Mouse (Mus musculus) spleen, adult 12 weeks (tissue): ENCODE data around the gene Gm20388.

ENCODE experiments used
- DNase-seq: peaks from one replicate; pipeline ENCODE4 v3.0.0; 2022; ENCODE audit warnings: low spot score

Gene Gm20388

GRCm38 (mm10) chr8:122199191-122199590 lies 2288.6 kb downstream of the Gm20388 start:
- no peak for DNase-seq

DNA sequence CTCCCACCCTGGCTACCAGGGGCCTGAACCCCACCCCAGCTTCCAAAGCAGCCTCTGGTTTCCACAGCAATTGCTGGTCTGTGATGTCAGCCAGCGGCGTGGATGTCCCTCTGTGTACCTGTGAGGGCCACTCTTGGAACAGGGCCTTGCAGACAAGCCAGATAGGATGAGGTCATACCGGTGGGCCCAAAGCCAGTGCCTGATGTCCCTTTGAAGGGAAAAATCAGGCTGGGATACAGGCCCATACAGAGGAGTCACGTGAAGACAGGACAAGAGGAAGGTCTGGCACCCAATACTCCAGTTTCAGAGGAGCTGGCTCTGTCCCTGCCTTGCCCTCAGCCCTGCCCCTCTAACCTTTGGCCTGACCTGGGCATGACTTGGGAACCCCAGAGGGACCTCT lies 2289.2 kb downstream of the Gm20388 start:
- no peak for DNase-seq

DNA sequence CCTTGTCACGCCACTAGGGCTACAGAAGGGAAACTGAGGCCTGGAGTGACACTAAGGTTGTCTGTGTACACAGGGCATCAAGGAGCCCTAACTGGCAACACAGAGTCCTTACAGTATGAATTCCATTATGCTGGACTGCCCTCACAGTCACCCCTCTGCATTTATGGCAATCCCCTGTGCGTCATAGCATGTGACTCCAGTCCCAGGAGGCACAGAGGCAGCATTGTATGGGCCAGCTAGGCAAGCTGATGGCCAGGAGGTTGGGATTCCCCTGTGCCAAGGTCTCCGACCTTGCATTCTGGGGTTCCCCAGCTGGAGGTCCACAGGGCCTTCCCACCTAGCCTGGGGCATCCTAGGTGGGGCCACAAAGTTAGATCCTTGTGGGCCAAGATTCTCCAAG lies 2300.9 kb downstream of the Gm20388 start:
- DNase-seq, result no peak

DNA sequence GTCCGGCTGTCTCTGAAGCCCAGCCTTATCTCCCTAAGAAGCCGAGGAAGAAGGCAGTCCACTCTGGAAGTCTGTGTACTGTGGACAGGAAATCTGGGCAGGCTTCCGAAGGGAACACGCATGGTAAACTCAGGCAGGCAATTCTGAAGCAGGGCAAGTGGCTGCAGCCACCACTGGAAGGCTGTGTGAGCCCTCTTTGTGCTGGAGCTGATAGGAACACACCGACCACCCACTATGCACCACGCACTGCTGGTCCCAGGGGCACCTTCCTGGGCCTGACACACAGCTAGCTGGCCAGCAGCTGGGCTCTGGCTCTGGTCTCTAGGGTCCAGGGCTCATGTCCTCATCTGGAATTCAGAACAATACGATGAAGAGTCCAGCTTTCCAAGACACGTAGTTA lies 2305.0 kb downstream of the Gm20388 start:
- DNase-seq, result no peak

GRCm38 (mm10) chr8:122216433-122216832 lies 2305.8 kb downstream of the Gm20388 start:
- DNase-seq, result no peak

DNA sequence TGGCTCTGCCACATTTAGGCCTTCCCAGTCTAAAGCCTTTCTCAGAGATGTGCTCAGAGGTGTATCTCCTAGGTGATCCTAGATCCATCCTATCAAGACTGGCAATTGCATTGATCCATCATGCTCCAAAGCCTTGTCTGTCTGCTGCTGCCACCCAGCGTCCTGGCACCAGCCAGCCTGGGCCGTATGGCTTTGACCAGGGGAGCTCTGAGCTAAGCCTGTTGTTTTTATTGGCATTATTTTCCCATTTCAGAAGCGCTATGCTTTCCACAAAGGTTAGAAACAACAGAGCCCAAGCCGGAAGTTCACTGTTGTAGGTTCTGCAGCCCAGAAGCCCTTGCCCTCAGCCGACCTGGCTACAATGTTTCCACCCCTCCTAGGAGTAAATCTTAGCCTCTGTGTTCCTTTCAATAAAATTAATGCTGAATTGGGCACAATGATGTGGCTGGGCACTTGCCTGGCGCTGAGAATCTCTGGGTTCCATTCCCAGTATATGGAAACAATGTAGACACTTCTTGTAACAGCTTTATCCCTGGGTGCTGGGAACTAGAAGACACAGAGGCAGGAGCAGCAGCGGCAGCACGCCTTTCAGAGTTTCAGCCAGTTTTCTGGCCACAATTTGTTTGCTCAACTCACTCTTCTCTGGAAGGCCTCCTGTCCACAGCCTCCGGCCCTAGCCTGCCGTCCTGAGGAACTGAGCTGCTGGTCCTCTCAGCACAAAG lies 2307.0 kb downstream of the Gm20388 start:
- no peak for DNase-seq

- no peak for DNase-seq
Observed at GRCm38 (mm10) chr8:122223976-122224649, 2313.5 kb downstream of the Gm20388 start.

DNA sequence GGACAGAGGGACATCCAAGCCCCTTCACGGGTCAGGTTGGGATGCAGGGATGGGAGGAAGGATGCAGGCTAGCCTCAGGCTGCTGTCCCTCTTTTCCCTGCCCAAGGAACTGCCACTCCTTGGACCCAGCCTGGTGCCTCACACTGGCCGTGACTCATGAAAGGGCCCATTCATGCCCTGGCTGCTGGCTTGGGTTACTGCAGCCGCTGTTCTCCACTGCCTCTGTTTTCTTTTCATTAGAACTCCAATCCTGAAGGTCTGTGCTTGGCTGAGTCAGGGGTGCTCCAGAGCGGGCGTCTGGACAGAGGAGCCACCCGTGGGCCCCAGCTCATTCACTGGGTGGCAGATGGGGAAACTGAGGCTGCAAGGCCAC lies 2314.0 kb downstream of the Gm20388 start:
- DNase-seq, result no peak

DNA sequence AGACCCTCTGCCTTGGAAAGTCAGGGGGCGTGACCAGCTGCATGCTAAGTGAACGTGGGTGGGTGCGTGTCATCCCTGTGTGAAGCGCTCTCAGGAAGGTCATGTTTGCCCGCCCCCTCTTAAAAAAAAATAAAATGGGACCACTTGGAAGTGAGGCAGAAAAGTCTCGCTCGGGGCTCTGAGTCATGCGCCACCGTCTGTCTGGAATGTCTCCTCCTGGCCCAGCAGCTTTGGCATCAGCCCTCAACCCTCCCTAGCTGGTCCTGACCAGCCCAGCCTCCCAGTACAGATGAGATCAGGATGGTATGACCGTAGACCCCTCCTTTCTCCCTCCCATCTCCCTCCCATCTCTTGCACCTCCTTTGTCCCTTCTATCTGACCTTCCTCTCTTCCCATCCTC lies 2314.8 kb downstream of the Gm20388 start:
- DNase-seq, result no peak

- no peak for DNase-seq
Observed at GRCm38 (mm10) chr8:122227345-122227744, 2316.7 kb downstream of the Gm20388 start.

- no peak for DNase-seq
Observed at GRCm38 (mm10) chr8:122228792-122229575, 2318.3 kb downstream of the Gm20388 start.

DNA sequence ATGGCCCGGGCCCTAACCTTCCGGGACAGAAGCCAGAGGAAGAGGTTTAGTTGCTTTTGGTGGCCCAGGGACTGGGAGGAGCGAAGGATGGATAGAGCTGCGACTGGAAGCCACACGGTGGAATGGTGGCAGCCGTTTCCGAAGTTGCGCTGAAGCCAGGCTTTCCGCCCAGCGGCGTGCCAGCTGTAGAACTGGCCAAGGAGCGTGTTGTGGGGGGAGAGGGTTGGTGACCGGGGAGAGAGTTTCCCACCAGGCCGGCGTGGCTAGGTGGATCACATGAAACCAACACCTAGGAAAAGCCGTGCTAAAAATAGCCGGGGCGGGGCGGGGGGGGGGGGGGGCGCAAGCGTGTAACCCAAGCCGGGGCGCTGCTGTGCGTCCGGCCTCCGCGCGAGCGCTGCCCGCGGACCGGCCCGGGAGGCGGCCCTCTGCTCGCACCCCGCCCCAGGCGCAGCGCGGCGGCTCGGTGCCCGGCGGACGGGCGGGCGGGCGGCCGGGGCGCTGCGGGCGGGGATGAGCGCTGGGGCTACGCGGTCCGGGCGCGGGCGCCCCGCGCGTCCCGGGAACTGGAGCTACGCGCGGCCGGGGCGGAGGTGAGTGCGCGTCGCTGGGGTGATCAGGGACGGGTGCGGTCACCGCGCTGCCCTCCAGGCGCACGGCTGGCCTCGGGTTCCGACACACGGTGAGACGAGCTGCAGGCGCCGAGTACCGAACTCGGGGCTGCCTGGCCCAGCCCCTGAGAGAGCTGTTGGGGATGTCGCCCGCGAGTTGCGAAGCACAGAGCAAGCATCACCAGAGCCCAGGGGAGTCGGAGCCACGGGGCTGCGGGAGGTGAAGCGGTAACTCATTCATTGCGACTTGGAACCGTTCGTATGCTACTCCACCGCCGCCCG lies 2319.4 kb downstream of the Gm20388 start:
- DNase-seq, result no peak

DNA sequence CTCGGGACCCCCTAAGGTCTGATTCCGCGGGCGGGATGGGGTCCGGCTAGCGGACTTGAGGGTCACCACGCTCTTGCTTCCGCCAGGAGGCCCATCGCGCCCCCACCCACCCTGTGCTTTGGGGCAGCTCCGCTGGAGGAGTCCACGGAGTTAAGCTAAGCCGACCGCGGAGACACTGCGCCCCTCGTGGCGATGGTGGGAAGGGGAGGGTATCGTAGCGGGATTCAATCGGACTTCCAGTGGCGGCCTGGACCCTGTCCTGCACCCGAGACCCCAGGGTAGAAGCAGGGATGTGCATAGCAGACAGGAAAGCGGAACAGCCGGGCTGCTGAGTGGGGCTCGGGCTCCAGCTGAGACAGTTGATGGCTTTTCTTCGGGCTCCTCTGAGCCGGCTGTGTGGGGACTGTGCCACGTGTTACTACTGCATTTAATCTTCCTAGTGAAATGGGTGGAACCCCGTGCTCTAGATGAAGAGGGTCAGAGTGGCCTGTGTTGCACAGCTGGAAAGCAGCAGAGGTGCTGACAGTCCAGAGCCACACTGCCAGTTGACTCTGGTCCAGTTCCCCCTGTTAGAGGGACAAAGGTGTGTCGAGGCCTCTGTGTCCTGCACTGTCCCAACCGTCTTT lies 2320.2 kb downstream of the Gm20388 start:
- no peak for DNase-seq

DNA sequence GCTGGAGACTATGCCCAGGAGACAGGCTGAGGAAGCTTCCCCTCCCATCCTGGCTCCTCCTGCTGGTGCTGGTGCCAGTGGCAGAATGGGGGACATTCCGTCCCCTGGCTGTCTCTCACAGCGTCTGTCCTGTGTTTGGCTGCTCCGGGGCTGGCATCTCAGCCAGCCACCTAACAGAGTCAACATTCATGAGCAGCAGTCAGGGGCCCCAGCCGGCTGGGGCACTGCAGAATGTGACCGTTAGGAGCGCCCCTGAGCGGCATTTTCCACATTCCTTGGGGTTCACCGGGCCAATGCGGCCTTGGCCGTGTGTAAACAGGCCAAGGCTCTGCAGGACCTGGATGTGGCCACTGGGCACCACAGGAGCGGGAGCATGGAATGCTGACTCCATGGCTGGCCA lies 2323.4 kb downstream of the Gm20388 start:
- no peak for DNase-seq

DNA sequence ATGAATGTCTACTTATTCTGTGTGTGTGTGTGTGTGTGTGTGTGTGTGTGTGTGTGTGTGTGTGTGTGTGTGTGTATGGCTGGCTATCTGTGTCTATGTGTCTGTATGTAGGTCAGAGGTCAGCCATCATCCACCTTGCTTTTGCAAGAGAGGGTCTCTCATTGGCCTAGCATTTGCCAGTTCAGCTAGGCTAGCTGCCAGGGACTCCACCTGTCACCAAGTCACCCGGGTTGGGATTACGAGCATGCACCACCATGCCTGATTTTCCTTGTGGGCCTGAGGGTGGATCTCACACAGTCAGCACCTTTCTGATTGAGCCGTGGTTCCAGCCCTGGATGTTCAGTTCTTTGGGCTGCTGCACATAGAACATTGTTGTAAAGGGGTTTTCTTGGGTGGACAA lies 2325.9 kb downstream of the Gm20388 start:
- DNase-seq, result no peak

DNA sequence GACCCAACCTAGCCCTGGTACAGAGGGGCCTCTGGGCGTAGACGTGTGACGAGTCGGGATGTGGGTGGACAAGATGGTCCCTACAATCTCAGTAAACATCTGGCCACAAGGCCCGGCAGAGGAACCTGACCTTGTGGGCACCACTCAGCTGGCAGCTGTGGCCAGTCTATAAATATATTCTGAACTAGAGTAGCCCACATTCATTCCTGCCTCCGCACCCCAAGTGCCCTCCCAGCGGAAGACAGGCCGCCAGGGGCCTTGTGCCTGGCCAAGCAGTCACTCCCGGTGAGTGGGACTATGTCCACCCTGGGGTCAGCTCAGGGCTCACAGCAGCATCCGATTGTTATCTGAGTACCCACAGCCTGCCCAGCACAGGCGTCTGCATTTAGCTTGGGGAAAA lies 2327.6 kb downstream of the Gm20388 start:
- DNase-seq, result no peak

- DNase-seq, result no peak
Observed at GRCm38 (mm10) chr8:122238731-122239130, 2328.1 kb downstream of the Gm20388 start.

- no peak for DNase-seq
Observed at GRCm38 (mm10) chr8:122240241-122241026, 2329.8 kb downstream of the Gm20388 start.

GRCm38 (mm10) chr8:122243310-122243709 lies 2332.7 kb downstream of the Gm20388 start:
- no peak for DNase-seq

- DNase-seq, result no peak
Observed at GRCm38 (mm10) chr8:122245161-122245560, 2334.5 kb downstream of the Gm20388 start.
